Mouse (Mus musculus) gastrocnemius, adult 2 months (tissue): ENCODE data around the gene Prnp. TPM values are rescaled to one million over a fixed set of nuclear protein-coding genes. Genes with fewer than 3 reads are reported as not detected.

Experiments
- DNase-seq: peaks from one replicate; pipeline ENCODE4 v3.0.0; 2022
- H3K27ac ChIP-seq: fragments of 200-600 bp; 2 replicates; pipeline ENCODE4 v1.8.1; 2022; ENCODE audit warnings: mild to moderate bottlenecking
- H3K4me3 ChIP-seq: fragments of 200-600 bp; 2 replicates; pipeline ENCODE4 v1.8.1; 2022; ENCODE audit warnings: mild to moderate bottlenecking, moderate library complexity
- CTCF ChIP-seq: fragments of 200-600 bp; IDR thresholded peaks from 2 replicates; pipeline ENCODE4 v1.8.1; 2022; ENCODE audit warnings: antibody characterized with exemption, mild to moderate bottlenecking, moderate library complexity
- intact Hi-C: fragments of 180-260 bp; cut with DNase I; formaldehyde crosslinking; loops from one replicate; pipeline ENCODE4 v1.15.1; 2025
- total RNA-seq, 2 experiments: library from RNA; stranded (reverse); gene quantifications; 2 replicates each; pipeline ENCODE4 v1.2.3; 2021

Prnp gene
- total RNA-seq, 2 experiments from 2014 or later, result 79.9 to 89.5 TPM

- intact Hi-C loops, result no loop called here
- no peak for TF ChIP-seq CTCF
Measured at GRCm38 (mm10) chr2:131910847-131911246, 1.1 kb downstream of the Prnp start.

GRCm38 (mm10) chr2:131911341-131911740, 1.6 kb downstream of the Prnp start:
- DNase-seq, result no peak
- intact Hi-C loops, result no loop called here
- Histone ChIP-seq H3K27ac (peak overlapping the region; percentile 95), H3K4me3 (peak overlapping the region; percentile 79)
- TF ChIP-seq CTCF, result no peak

More at GRCm38 (mm10) chr2:131910847-131911246, 1.1 kb downstream of the Prnp start:
- H3K4me3 ChIP-seq, result peak overlapping the region; percentile 79
- H3K27ac ChIP-seq, result peak overlapping the region; percentile 95
- DNase-seq, result no peak

- DNase-seq, result no peak
- H3K4me3 ChIP-seq, result peak overlapping the region; percentile 79
- H3K27ac ChIP-seq, result peak overlapping the region; percentile 95
- intact Hi-C loops, result no loop called here
- TF ChIP-seq CTCF, result no peak
Measured at GRCm38 (mm10) chr2:131912526-131913258, 3.0 kb downstream of the Prnp start.

- no peak for TF ChIP-seq CTCF
- no peak overlapping the region for H3K27ac ChIP-seq
- no peak overlapping the region for H3K4me3 ChIP-seq
- no peak for DNase-seq
- intact Hi-C loops, result no loop called here
Measured at GRCm38 (mm10) chr2:131932275-131932902, 22.7 kb downstream of the Prnp start.

- no peak for TF ChIP-seq CTCF
- Histone ChIP-seq H3K4me3 (no peak overlapping the region), H3K27ac (no peak overlapping the region)
- DNase-seq, result no peak
- intact Hi-C loops, result no loop called here
Measured at GRCm38 (mm10) chr2:131933013-131933412, 23.3 kb downstream of the Prnp start.

- TF ChIP-seq CTCF, result no peak
- Histone ChIP-seq H3K27ac (no peak overlapping the region), H3K4me3 (no peak overlapping the region)
- intact Hi-C loops, result no loop called here
- DNase-seq, result no peak
Measured at GRCm38 (mm10) chr2:131933598-131933997, 23.9 kb downstream of the Prnp start.

GRCm38 (mm10) chr2:131934243-131934642, 24.5 kb downstream of the Prnp start:
- Histone ChIP-seq H3K4me3 (no peak overlapping the region), H3K27ac (no peak overlapping the region)
- no peak for DNase-seq
- no peak for TF ChIP-seq CTCF
- intact Hi-C loops, result no loop called here

GRCm38 (mm10) chr2:131935390-131936105, 25.8 kb downstream of the Prnp start:
- no peak overlapping the region for H3K4me3 ChIP-seq
- peak overlapping the region; percentile 4 for H3K27ac ChIP-seq
- TF ChIP-seq CTCF, result peak; percentile 53
- DNase-seq, result peak; percentile 27
- intact Hi-C loops, result no loop called here

- intact Hi-C loops, result no loop called here
- TF ChIP-seq CTCF, result no peak
- Histone ChIP-seq H3K27ac (no peak overlapping the region), H3K4me3 (no peak overlapping the region)
- DNase-seq, result no peak
Measured at GRCm38 (mm10) chr2:131936410-131936809, 26.7 kb downstream of the Prnp start.

GRCm38 (mm10) chr2:131939404-131940111, 29.8 kb downstream of the Prnp start:
- intact Hi-C loops, result loop anchor here (1.0 to 10.0 kb wide), 3 partner anchors 111 to 395 kb away; no protein-coding TSS in a partner anchor
- DNase-seq, result peak; percentile 54
- H3K4me3 ChIP-seq, result no peak overlapping the region
- peak; percentile 85 for TF ChIP-seq CTCF
- H3K27ac ChIP-seq, result no peak overlapping the region

- Histone ChIP-seq H3K27ac (no peak overlapping the region), H3K4me3 (no peak overlapping the region)
- no peak for DNase-seq
- intact Hi-C loops, result loop anchor here (2.0 to 10.0 kb wide), 2 partner anchors 120 to 396 kb away; no protein-coding TSS in a partner anchor
- TF ChIP-seq CTCF, result no peak
Measured at GRCm38 (mm10) chr2:131940506-131940905, 30.8 kb downstream of the Prnp start.

- no peak overlapping the region for H3K4me3 ChIP-seq
- intact Hi-C loops, result loop anchor here (2.0 to 10.0 kb wide), 2 partner anchors 121 to 397 kb away; no protein-coding TSS in a partner anchor
- no peak for TF ChIP-seq CTCF
- no peak overlapping the region for H3K27ac ChIP-seq
- no peak for DNase-seq
Measured at GRCm38 (mm10) chr2:131941501-131941900, 31.8 kb downstream of the Prnp start.
